In genomic region chr8:120823331-120823730, GRCm38 (mm10) we compare ENCODE assay signal across 16 mouse cellular contexts.
"Had no signal": no experiment of that assay in that cellular context is flagged by ENCODE, and none has a peak within 500 bp of the region (broad histone marks: within the 10 kb centered on the region; RNA-seq: fewer than 3 reads in every experiment).

No protein-coding gene starts in this region.

- H3K4me2 ChIP-seq: limb, embryonic 13.5 days; liver, embryonic 15.5 days; midbrain, embryonic 11.5 days had no signal

- H3K9me3 ChIP-seq: limb, embryonic 10.5 days; liver, embryonic 15.5 days had no signal

- H3K27ac ChIP-seq: limb, embryonic 10.5 days; limb, embryonic 13.5 days; liver, embryonic 15.5 days had no signal

- H3K4me1 ChIP-seq: limb, embryonic 13.5 days; liver, embryonic 15.5 days had no signal

- H3K27me3 ChIP-seq: liver, embryonic 15.5 days had no signal

- DNase-seq: kidney, adult 11 months; kidney, adult 9 months; kidney, postnatal 14 days; kidney, postnatal 4 days; layer of hippocampus, adult 9-11 months; liver; lung, adult 2 months; midbrain, embryonic 14.5 days; right cerebral cortex, postnatal 4 days; thymus, adult 18-20 months; thymus, postnatal 36 days had no signal

- H3K4me3 ChIP-seq: limb, embryonic 10.5 days; limb, embryonic 13.5 days; liver, embryonic 15.5 days had no signal

- ATAC-seq: lung, postnatal 0 days had no signal

- H3K9ac ChIP-seq: limb, embryonic 13.5 days; liver, embryonic 15.5 days had no signal

- H3K36me3 ChIP-seq: limb, embryonic 10.5 days; limb, embryonic 13.5 days; liver, embryonic 15.5 days had no signal
